Mouse (Mus musculus) liver, embryonic 14.5 days (tissue): Measurements from ENCODE around the gene Map4k3.

ENCODE experiments used
- CTCF ChIP-seq: IDR thresholded peaks from 2 replicates; pipeline ENCODE4 v1.5.1; 2016; ENCODE audit warnings: antibody characterized with exemption, low read depth, control low read depth
- EP300 ChIP-seq: IDR thresholded peaks from 2 replicates; pipeline ENCODE4 v1.6.1; 2016; ENCODE audit warnings: antibody characterized with exemption, low read depth

GRCm38 (mm10) chr17:80562792-80563191 is 165.5 kb downstream of the Map4k3 start:
- no peak for TF ChIP-seq EP300
- no peak for TF ChIP-seq CTCF
